Mouse (Mus musculus): ENCODE measurements around the gene Cmc4. TPM values are rescaled to one million over a fixed set of nuclear protein-coding genes. Genes with fewer than 3 reads are reported as not detected.
A peak's percentile ranks its signal among the peaks of the same experiment; 100 is the strongest.

Gene Cmc4
- polyA plus RNA-seq, 1 experiment from 2014 or later = 19.7 TPM

DNA sequence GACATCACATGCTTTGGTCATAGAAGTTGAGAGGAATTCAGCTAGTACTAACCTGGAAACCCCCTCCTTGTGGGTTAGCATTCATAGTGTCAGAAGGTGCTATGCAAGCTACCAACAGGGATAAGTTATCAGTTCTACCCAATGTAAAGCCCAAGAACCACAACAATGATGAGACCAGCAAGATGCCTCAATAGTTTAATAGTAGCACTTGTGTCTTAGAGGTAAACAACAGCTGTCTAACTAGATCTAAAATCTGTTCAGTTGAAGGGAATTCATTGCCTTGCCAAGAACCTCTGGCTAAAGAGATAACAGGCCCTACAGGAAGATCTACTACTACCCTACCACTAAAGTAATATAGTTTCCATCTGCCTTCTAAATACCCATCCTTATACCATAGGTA, 39.6 kb downstream of the Cmc4 start:
- ATAC-seq = no peak
- no peaks in the 10 kb centered on the region for H3K9me3 ChIP-seq (ENCODE audit: control insufficient read depth, low read length)
- no peak overlapping the region for H3K9ac ChIP-seq (ENCODE audit: low read depth, low read length)
- no peaks in the 10 kb centered on the region for H3K4me1 ChIP-seq (ENCODE audit: control insufficient read depth, insufficient read depth, low read length)
- no peaks in the 10 kb centered on the region for H3K27me3 ChIP-seq (replicated peaks; ENCODE audit: control insufficient read depth, insufficient read depth, low read length)
- H3K4me3 ChIP-seq (ENCODE audit: low read length) = no peak overlapping the region
- H3K4me2 ChIP-seq (ENCODE audit: low read depth, low read length) = no peak overlapping the region
- H3K27ac ChIP-seq (ENCODE audit: low read length) = no peak overlapping the region
- no peaks in the 10 kb centered on the region for H3K36me3 ChIP-seq (ENCODE audit: control insufficient read depth, insufficient read depth, low read length)

DNA sequence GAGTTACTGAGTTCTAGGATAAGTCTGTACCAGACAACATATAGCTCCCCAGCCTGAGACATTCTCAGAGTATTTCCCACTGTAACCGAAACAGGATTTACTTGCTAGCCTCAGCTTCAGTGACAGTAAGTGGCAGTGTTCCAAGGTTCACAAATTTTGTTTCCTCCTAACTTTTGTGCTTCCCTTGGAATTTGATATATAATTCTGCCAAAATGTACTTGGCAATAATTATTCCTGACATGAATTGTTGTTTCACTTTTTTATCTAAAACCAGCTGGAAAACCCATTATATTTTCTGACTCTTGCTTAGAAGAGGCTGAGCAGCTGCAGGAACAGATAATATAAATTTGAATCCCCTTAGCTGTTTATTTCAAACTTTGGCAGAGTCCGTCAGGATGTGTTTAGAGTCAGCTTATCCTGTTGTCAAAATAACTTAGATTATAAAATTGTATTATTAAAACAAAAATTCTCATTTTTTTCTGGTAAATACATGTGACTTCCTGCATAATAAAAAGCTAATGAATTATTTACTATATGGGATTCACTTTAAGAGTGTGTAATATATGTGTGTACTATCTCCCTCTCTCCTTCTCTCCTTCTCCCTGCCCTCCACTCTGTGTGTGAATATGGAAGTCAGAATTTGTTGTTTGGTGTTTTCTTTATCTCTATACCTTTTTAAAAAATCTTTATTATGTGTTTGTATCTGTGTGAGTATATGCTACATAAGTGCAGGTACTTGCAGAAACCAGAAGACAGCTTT, 43.5 kb downstream of the Cmc4 start:
- Histone ChIP-seq H3K4me3 (ENCODE audit: low read length) (no peak overlapping the region), H3K4me1 (ENCODE audit: control insufficient read depth, insufficient read depth, low read length) (no peaks in the 10 kb centered on the region), H3K36me3 (ENCODE audit: control insufficient read depth, insufficient read depth, low read length) (no peaks in the 10 kb centered on the region), H3K9ac (ENCODE audit: low read depth, low read length) (no peak overlapping the region), H3K27me3 (replicated peaks; ENCODE audit: control insufficient read depth, insufficient read depth, low read length) (no peaks in the 10 kb centered on the region), H3K4me2 (ENCODE audit: low read depth, low read length) (no peak overlapping the region), H3K9me3 (ENCODE audit: control insufficient read depth, low read length) (no peaks in the 10 kb centered on the region), H3K27ac (ENCODE audit: low read length) (no peak overlapping the region; the same call in 1 of the 2 replicates)
- no peak for ATAC-seq
- WGBS = 55% methylated on average over 2 of the region's 2 CpGs

DNA sequence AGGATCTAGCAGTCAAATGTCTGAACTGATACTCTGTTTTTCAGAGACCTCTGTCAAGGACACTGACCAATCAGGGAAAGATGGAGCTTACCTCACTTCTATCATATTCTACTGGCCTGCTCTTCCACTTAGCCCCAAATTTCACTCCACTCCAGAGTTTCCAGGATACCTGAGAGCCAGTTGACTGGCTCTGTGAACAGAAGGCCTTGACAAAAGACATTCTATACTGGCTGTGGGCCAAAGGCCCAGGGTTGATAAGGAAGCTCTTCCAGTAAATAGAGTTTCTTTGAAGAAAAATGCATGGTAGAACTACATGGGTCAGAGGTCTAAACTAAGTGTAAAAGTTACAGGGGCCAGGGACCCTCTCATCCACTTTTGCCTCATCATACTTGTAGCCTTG, 46.2 kb downstream of the Cmc4 start:
- Histone ChIP-seq H3K4me2 (ENCODE audit: low read depth, low read length) (no peak overlapping the region), H3K27me3 (replicated peaks; ENCODE audit: control insufficient read depth, insufficient read depth, low read length) (no peaks in the 10 kb centered on the region), H3K27ac (ENCODE audit: low read length) (no peak overlapping the region), H3K4me1 (ENCODE audit: control insufficient read depth, insufficient read depth, low read length) (no peaks in the 10 kb centered on the region), H3K9ac (ENCODE audit: low read depth, low read length) (no peak overlapping the region), H3K4me3 (ENCODE audit: low read length) (no peak overlapping the region), H3K9me3 (ENCODE audit: control insufficient read depth, low read length) (no peaks in the 10 kb centered on the region), H3K36me3 (ENCODE audit: control insufficient read depth, insufficient read depth, low read length) (no peaks in the 10 kb centered on the region)
- ATAC-seq = peak; percentile 42; the same call in 1 of the 2 replicates

Other genes with a start within 250 kb of the Cmc4 start
- 54.7 and 55.7 TPM in 2 replicates for gene Fundc2, start 34.2 kb downstream of the Cmc4 start, polyA plus RNA-seq (2015; fragmentation: Nextera tagmentation; extraction: Ambion mirVana)
- 1.1 TPM in 2 replicates for gene F8, start 34.0 kb downstream of the Cmc4 start, polyA plus RNA-seq (2015; fragmentation: Nextera tagmentation; extraction: Ambion mirVana)
- gene Mtcp1, start within 50 bp of the Cmc4 start, polyA plus RNA-seq (2015; fragmentation: Nextera tagmentation; extraction: Ambion mirVana) = 7.1 and 7.7 TPM in 2 replicates
- 59.5 and 64.8 TPM in 2 replicates for gene Brcc3, start within 50 bp of the Cmc4 start, polyA plus RNA-seq (2015; fragmentation: Nextera tagmentation; extraction: Ambion mirVana)
- 125 and 127 TPM in 2 replicates for gene Vbp1, start 97.7 kb upstream of the Cmc4 start, polyA plus RNA-seq (2015; fragmentation: Nextera tagmentation; extraction: Ambion mirVana)
- 1.7 TPM in 2 replicates for gene Rab39b, start 161.6 kb upstream of the Cmc4 start, polyA plus RNA-seq (2015; fragmentation: Nextera tagmentation; extraction: Ambion mirVana)